Mouse (Mus musculus) embryonic facial prominence, embryonic 11.5 days (tissue): ENCODE data around the gene Gm10638. TPM values are rescaled to one million over a fixed set of nuclear protein-coding genes. Genes with fewer than 3 reads are reported as not detected.

ENCODE experiments used
- ATAC-seq: fragments of 200-750 bp; cut with Nextera tagmentation; replicated peaks from 2 replicates; pipeline ENCODE4 v1.8.0; 2017; ENCODE audit warnings: low read depth; ENCODE audit not compliant: insufficient number of reproducible peaks, low FRiP score, low TSS enrichment
- DNase-seq: peaks from one replicate; pipeline ENCODE4 v3.0.0-alpha.2; 2015; ENCODE audit warnings: low spot score
- H3K27ac ChIP-seq: fragments of 300-500 bp; sonication (generic); replicated peaks from 2 replicates; pipeline ENCODE4 v1.5.1; 2014; ENCODE audit warnings: mild to moderate bottlenecking, low read depth, low read length, control low read depth
- H3K27me3 ChIP-seq: fragments of 300-500 bp; sonication (generic); 2 replicates; pipeline ENCODE4 v1.6.1; 2014; ENCODE audit warnings: mild to moderate bottlenecking, low read length, moderate library complexity, mixed read lengths; ENCODE audit not compliant: control insufficient read depth, insufficient read depth
- H3K36me3 ChIP-seq: fragments of 300-500 bp; sonication (generic); replicated peaks from 2 replicates; pipeline ENCODE4 v1.6.1; 2014; ENCODE audit warnings: low read depth, mild to moderate bottlenecking, low read length, moderate library complexity, mixed read lengths; ENCODE audit not compliant: control insufficient read depth, insufficient read depth
- H3K4me1 ChIP-seq: fragments of 300-500 bp; sonication (generic); 2 replicates; pipeline ENCODE4 v1.6.1; 2014; ENCODE audit warnings: low read length, mixed read lengths; ENCODE audit not compliant: control insufficient read depth, insufficient read depth
- H3K4me2 ChIP-seq: fragments of 300-500 bp; sonication (generic); 2 replicates; pipeline ENCODE4 v1.6.1; 2014; ENCODE audit warnings: low read depth, mild to moderate bottlenecking, control low read depth, low read length, moderate library complexity
- H3K4me3 ChIP-seq: fragments of 300-500 bp; sonication (generic); 2 replicates; pipeline ENCODE4 v1.5.1; 2014; ENCODE audit warnings: low read depth, low read length, control low read depth
- H3K9ac ChIP-seq: fragments of 300-500 bp; sonication (generic); replicated peaks from 2 replicates; pipeline ENCODE4 v1.6.1; 2014; ENCODE audit warnings: mild to moderate bottlenecking, control low read depth, low read length
- H3K9me3 ChIP-seq: fragments of 300-500 bp; sonication (generic); replicated peaks from 2 replicates; pipeline ENCODE4 v1.6.1; 2016; ENCODE audit warnings: mild to moderate bottlenecking, low read length, inconsistent platforms, mixed read lengths; ENCODE audit not compliant: control insufficient read depth
- WGBS: fragments of 180-500 bp; shearing (Covaris S2); extraction: QIAGEN DNeasy Blood & Tissue Kit; methylation state at CpG from one replicate; pipeline ENCODE4 v1.1.7; 2014; 5-methylcytosine and 5-hydroxymethylcytosine counted together
- polyA plus RNA-seq: library from polyadenylated mRNA; unstranded; fragments of >200 nt; fragmentation: Nextera tagmentation; extraction: Ambion mirVana; gene quantifications from 2 replicates; pipeline ENCODE4 v1.2.1, GENCODE M21; 2014

Gm10638 gene
- polyA plus RNA-seq, 1 experiment from 2014 or later, result 5.2 TPM

- H3K4me3 ChIP-seq, result no peak overlapping the region
- no peaks in the 10 kb centered on the region for H3K9me3 ChIP-seq
- no peak overlapping the region for H3K4me2 ChIP-seq
- no peaks in the 10 kb centered on the region for H3K4me1 ChIP-seq
- H3K9ac ChIP-seq, result no peak overlapping the region
- H3K27ac ChIP-seq, result no peak overlapping the region
- 58% methylated on average over 19 of the region's 19 CpGs for WGBS
- H3K36me3 ChIP-seq, result no peaks in the 10 kb centered on the region
- DNase-seq (no peak), ATAC-seq (no peak)
- no peaks in the 10 kb centered on the region for H3K27me3 ChIP-seq
Measured at GRCm38 (mm10) chr8:86728224-86728950, 17.1 kb upstream of the Gm10638 start.

- no peak overlapping the region for H3K9ac ChIP-seq
- no peak overlapping the region for H3K4me2 ChIP-seq
- H3K4me1 ChIP-seq, result no peaks in the 10 kb centered on the region
- 54% methylated on average over 3 of the region's 3 CpGs for WGBS
- no peaks in the 10 kb centered on the region for H3K9me3 ChIP-seq
- H3K27ac ChIP-seq, result no peak overlapping the region
- no peaks in the 10 kb centered on the region for H3K27me3 ChIP-seq
- ATAC-seq (no peak), DNase-seq (no peak)
- H3K4me3 ChIP-seq, result no peak overlapping the region
- no peaks in the 10 kb centered on the region for H3K36me3 ChIP-seq
Measured at GRCm38 (mm10) chr8:86730303-86730702, 15.2 kb upstream of the Gm10638 start.

DNA sequence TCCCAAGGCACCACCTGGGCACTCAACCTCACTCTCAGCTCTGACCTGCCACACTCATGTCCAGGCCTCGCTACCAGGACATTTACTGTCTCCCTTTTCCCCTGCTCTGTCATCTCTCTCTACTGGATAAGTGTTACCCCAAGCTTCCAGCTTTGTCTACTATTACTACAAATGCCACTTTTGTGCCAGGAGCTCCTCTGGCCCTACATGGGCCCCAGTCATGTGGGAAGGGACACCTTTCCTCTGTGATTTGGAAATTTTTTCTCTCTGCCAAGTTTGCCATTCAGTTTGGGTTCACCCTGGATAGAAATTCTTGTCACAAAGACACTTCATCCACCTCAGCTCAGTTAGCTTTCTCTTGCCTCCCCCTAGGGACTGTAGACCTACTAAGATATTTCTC is 14.6 kb upstream of the Gm10638 start:
- Histone ChIP-seq H3K4me3 (no peak overlapping the region), H3K36me3 (no peaks in the 10 kb centered on the region), H3K9me3 (no peaks in the 10 kb centered on the region), H3K4me2 (no peak overlapping the region), H3K27me3 (no peaks in the 10 kb centered on the region), H3K4me1 (no peaks in the 10 kb centered on the region), H3K27ac (no peak overlapping the region), H3K9ac (no peak overlapping the region)
- ATAC-seq (no peak), DNase-seq (no peak)
- 85% methylated on average over 1 of the region's 1 CpGs for WGBS

DNA sequence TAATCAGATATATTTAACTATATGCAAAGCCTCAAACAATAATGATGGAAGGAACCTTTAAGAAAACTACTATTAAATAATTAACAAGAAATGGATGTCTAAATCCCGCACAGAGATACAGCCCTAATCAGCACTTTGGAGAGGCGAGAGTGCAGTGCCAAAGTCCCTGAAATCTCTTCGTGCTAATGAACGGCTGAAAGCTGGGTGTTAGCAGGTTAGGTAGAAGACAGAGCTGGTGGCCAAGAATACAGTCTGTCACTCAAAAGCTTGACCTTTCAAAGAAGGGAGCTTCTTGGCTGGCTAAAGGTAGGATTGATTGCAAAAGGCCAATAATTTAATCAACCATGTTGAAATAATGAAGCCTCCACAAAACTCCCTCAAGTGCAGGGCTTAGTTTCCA is 11.3 kb upstream of the Gm10638 start:
- H3K9me3 ChIP-seq, result no peaks in the 10 kb centered on the region
- ATAC-seq (no peak), DNase-seq (no peak)
- WGBS, result 80% methylated on average over 4 of the region's 4 CpGs
- H3K4me2 ChIP-seq, result no peak overlapping the region
- no peak overlapping the region for H3K4me3 ChIP-seq
- no peaks in the 10 kb centered on the region for H3K27me3 ChIP-seq
- no peak overlapping the region for H3K27ac ChIP-seq
- H3K36me3 ChIP-seq, result no peaks in the 10 kb centered on the region
- no peak overlapping the region for H3K9ac ChIP-seq
- no peaks in the 10 kb centered on the region for H3K4me1 ChIP-seq

- H3K4me1 ChIP-seq, result no peaks in the 10 kb centered on the region
- H3K9me3 ChIP-seq, result no peaks in the 10 kb centered on the region
- H3K27ac ChIP-seq, result no peak overlapping the region
- ATAC-seq (no peak), DNase-seq (no peak)
- H3K27me3 ChIP-seq, result no peaks in the 10 kb centered on the region
- H3K36me3 ChIP-seq, result no peaks in the 10 kb centered on the region
- no peak overlapping the region for H3K4me2 ChIP-seq
- WGBS, result 70% methylated on average over 1 of the region's 1 CpGs
- H3K4me3 ChIP-seq, result no peak overlapping the region
- no peak overlapping the region for H3K9ac ChIP-seq
Measured at GRCm38 (mm10) chr8:86734954-86735353, 10.5 kb upstream of the Gm10638 start.

DNA sequence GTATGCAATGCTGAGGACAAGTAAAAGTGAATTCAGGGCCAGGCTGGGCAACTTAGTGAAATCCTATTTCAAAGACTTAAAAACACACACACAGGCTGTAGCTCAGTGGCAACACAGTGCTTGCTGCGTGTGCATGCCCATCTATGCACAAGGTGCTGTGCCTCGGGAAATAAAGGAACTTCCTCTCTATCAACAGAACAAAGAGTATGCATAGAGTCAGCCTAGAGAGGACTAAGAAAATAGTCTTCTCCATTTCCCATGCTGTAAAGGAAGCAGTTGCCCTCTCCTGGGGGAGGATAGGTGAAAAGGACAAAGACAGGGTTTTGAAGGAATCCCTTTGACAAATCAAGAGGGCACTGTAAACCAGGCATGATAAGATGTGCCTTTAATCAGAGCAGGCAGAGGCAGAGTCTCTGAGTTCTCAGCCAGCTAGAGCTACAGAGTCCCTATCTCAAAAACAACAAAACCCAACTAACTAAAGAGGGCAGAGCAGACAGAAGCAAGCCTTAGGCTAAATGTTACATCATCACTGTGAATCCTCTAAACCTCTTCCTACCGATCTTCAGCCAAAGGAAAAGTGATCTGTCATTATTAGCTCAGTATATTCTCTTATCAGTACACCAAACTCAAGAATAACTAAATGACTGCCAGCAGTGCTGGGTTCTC is 9.9 kb upstream of the Gm10638 start:
- WGBS, result 41% methylated on average over 3 of the region's 3 CpGs
- no peak for ATAC-seq
- H3K36me3 ChIP-seq, result no peaks in the 10 kb centered on the region

DNA sequence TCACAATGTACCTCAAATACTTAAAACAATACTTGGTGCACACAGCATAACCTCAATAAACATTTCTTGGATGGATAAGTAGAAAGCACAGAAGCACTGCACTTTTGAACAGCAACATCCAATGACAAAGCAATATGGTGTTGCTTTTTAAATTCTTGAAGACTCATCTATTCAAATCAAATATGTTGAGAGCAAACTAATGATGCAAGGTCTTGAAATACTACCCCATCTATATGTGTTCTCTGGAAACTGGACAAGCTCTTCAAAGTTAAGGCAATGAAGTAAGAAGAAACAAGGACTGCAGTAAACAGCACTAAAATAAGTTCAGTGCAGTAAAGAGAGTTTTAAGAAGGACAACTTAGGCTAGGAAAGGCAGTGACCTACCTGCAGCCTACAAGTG is 4.6 kb upstream of the Gm10638 start:
- Histone ChIP-seq H3K27ac (no peak overlapping the region), H3K36me3 (no peaks in the 10 kb centered on the region), H3K9me3 (no peaks in the 10 kb centered on the region), H3K4me1 (no peaks in the 10 kb centered on the region), H3K4me2 (no peak overlapping the region), H3K4me3 (no peak overlapping the region), H3K27me3 (no peaks in the 10 kb centered on the region), H3K9ac (no peak overlapping the region)
- no peak for DNase-seq
- ATAC-seq, result no peak

More for the DNA sequence above, 9.9 kb upstream of the Gm10638 start:
- Histone ChIP-seq H3K27ac (no peak overlapping the region), H3K27me3 (no peaks in the 10 kb centered on the region), H3K4me3 (no peak overlapping the region), H3K9me3 (no peaks in the 10 kb centered on the region), H3K4me1 (no peaks in the 10 kb centered on the region), H3K9ac (no peak overlapping the region), H3K4me2 (no peak overlapping the region)
- no peak for DNase-seq

DNA sequence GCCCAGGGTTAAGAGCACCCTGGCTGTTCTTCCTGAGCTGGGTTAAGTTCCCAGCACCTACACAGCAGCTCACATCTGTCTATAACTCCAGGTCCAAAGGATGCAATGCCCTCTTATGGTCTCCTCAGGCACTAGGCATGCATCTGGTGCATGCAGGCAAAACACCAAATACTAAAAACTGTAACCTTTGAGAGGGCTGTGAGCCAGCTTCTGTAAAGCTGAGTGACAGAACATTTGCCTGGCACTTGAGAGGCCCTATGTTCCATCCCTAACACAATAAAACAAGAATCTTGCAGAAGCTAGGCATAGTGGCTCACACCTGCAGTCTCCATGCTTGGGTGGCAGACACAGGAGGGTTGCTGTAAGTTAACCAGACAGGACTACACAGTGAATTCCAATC is 3.9 kb upstream of the Gm10638 start:
- Histone ChIP-seq H3K4me3 (no peak overlapping the region), H3K27ac (no peak overlapping the region), H3K36me3 (no peaks in the 10 kb centered on the region), H3K9me3 (no peaks in the 10 kb centered on the region), H3K9ac (no peak overlapping the region), H3K4me2 (no peak overlapping the region), H3K4me1 (no peaks in the 10 kb centered on the region), H3K27me3 (no peaks in the 10 kb centered on the region)
- DNase-seq, result no peak
- ATAC-seq, result no peak
